Mouse (Mus musculus) large intestine, adult 2 months (tissue): ENCODE measurements around the gene Gabrr3. TPM values are rescaled to one million over a fixed set of nuclear protein-coding genes. Genes with fewer than 3 reads are reported as not detected.
A peak's percentile ranks its signal among the peaks of the same experiment; 100 is the strongest.
"Not testable (repeated sequence)": the region's sequence is repeated elsewhere in the genome, so short reads cannot be mapped to it uniquely, and the experiment has no call there.

ENCODE experiments used
- DNase-seq: peaks from one replicate; pipeline ENCODE4 v3.0.0-alpha.2; 2012; ENCODE audit warnings: low read depth, low spot score
- WGBS: fragments of 180-500 bp; shearing (Covaris S2); methylation state at CpG from one replicate; pipeline ENCODE4 v1.1.7; 2018; 5-methylcytosine and 5-hydroxymethylcytosine counted together
- polyA plus RNA-seq: library from polyadenylated mRNA; depleted of rRNA; stranded (reverse); fragments of >200 nt; gene quantifications from 2 replicates; pipeline ENCODE4 v1.2.3, GENCODE M21; 2012; rRNA removed

Gabrr3 gene
- not detected in 2 replicates for polyA plus RNA-seq

DNA sequence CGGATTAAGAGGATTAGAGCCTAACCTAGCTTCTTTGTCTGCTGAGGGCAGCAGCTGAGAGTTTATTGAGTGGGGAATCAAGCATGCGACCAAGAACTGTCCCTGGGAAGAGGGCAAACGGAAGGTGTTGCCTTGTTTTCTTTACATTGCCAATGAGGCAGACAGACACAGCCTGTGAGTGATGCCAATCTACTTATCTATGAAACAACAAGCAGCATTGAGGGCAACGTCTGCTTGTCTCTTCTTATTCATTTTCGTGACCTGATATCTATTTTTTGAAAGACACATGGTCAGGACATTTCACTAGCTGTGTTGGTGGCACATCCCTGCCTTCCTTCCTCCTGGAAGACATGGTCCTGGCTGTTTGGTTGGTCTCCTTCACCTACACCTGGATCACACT is at the start of gene Gabrr3:
Gabrr3 (plus strand) TSS at position 301 of the 400 bp plus-strand sequence.
- 63% methylated on average over 5 of the region's 5 CpGs for WGBS
- no peak for DNase-seq

GRCm38 (mm10) chr16:59363893-59364292 is 43.2 kb upstream of the Gabrr3 start, which contains the start of gene Olfr209:
Gene Olfr209 (minus strand): TSS chr16:59363993.
- WGBS = 77% methylated on average over 2 of the region's 2 CpGs
- no peak for DNase-seq

GRCm38 (mm10) chr16:59393300-59393699 is 13.8 kb upstream of the Gabrr3 start:
- no peak for DNase-seq
- 56% methylated on average over 3 of the region's 3 CpGs for WGBS

DNA sequence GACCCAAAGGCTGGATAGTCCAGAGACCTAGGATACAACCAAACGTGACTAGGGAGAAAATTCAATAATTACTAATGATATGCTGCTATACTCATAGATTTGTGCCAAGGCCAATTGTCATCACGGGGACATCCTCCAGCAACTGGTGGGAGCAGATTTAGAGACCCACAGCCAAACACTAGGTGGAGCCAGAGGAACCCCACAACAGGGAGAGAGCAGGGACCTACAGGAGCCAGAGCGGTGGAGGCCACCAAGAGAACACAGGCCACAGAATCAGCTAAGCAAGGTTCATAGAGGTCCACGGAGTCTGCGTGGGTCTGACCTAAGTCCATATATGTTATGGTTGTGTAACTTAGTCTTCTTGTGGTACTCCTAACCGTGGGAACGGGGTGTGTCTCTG is 6.0 kb upstream of the Gabrr3 start:
- 77% methylated on average over 7 of the region's 7 CpGs for WGBS

DNA sequence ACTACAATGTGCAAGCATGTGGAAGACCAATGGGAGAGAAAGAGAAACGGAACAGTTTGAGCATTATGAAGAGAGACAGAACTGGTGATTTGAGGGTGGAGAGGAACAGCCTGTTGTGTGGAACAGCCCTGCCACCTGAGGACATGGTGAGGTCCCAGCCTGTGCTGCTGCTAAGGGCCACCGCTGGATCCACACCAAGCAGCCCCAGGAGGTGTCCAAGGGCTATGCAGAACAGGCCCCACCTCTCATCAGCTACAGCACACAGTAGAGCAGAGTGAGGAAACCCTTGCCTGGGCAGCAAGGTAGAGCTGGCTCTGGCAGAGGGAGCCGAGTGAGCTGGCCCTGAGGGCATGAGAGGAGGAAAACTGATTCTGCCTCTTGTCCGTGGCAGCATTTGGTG is 5.1 kb upstream of the Gabrr3 start:
- 79% methylated on average over 4 of the region's 4 CpGs for WGBS
- no peak for DNase-seq

More for the DNA sequence above, 6.0 kb upstream of the Gabrr3 start:
- DNase-seq = no peak

DNA sequence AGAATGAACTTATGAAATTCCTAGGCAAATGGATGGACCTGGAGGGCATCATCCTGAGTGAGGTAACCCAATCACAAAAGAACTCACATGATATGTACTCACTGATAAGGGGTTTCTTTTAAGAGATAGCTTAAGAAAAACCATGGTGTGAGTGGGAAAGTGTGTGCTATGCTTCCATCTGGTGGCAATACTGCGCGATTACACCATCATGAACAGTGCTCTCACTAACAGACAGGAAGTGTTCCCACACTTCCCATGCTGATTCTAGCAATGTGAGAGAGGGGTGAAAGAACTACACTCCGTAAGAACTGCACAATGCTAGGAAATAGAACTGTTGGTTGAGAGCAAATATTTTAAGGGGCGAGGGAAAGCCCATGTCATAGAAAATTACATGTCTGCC is 3.4 kb upstream of the Gabrr3 start:
- WGBS = 12% methylated on average over 4 of the region's 4 CpGs
- DNase-seq = no peak

DNA sequence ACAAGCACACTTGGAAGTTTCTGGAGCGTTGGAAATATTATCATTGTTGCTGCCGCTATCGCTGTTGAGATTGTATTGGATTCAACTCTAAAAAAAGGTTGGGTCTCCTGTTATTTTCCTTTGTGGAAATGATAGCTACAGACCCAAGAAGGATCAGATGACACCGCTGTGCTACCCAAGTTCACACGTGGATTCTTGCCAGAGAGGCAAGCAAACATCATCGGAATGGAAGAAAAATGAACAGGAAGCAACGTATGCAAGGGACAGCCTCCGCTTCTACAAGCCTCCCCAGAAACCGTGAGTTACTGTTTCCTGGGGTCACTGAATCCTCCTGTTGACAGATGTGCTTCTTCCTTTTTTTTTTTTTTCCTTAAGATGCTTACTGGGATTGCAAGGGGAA is 2.3 kb upstream of the Gabrr3 start:
- 70% methylated on average over 9 of the region's 9 CpGs for WGBS
- no peak for DNase-seq

GRCm38 (mm10) chr16:59409341-59409748 is 2.2 kb downstream of the Gabrr3 start:
- WGBS = 72% methylated on average over 15 of the region's 15 CpGs
- no peak for DNase-seq

DNA sequence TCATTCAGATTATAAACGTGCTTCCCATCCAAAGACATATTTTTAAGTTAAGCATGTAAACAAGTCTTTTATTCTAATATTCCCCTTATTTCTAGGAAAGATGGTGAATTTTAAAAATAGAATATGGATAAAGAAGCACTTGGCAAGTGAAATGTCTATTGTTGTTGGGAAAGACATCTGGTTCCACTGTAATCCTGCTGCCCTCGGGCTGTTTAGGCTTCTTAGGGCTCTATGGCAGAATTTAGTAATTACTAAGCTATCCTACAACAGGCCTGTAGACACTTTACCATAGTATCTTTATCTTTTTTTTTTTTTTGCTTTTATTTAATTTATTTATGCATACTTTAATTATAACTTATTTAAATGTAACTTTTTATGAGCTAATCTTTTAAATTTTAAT is 2.7 kb downstream of the Gabrr3 start:
- 64% methylated on average over 2 of the region's 2 CpGs for WGBS
- DNase-seq = no peak

- 55% methylated on average over 4 of the region's 4 CpGs for WGBS
- DNase-seq = no peak
These were observed 6.3 kb downstream of the Gabrr3 start for GRCm38 (mm10) chr16:59413475-59413874.

GRCm38 (mm10) chr16:59420237-59420866 is 13.2 kb downstream of the Gabrr3 start:
- no peak for DNase-seq
- WGBS = 47% methylated on average over 9 of the region's 9 CpGs

GRCm38 (mm10) chr16:59420867-59421251 is 13.7 kb downstream of the Gabrr3 start:
- 8% methylated on average over 6 of the region's 6 CpGs for WGBS
- DNase-seq = peak; percentile 25

- 56% methylated on average over 13 of the region's 13 CpGs for WGBS
These were observed 14.6 kb downstream of the Gabrr3 start for GRCm38 (mm10) chr16:59421571-59422345.

DNA sequence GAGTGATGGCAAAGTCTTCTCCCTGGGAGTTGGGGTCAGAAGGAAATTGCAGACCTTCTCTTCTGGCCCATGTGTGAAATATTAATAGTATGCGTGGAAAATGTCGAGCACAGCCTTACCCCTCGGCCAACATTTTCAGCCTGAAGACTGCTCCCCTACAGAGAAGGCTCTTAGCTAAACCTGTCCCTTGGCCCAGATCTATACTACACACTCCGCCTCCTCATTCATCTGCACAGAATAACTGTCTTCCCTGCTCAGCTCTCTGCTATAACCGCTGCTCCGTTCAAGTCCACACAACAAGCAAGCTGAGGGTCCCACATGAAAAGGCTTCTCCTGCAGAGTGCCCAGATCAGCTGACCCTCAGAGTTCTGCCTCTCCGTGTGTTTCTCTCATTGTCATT is 20.8 kb downstream of the Gabrr3 start:
- no peak for DNase-seq
- 81% methylated on average over 7 of the region's 7 CpGs for WGBS

More at GRCm38 (mm10) chr16:59421571-59422345, 14.6 kb downstream of the Gabrr3 start:
- DNase-seq = no peak

- no peak for DNase-seq
- WGBS = 80% methylated on average over 11 of the region's 11 CpGs
These were observed 26.0 kb downstream of the Gabrr3 start for GRCm38 (mm10) chr16:59433181-59433580.

DNA sequence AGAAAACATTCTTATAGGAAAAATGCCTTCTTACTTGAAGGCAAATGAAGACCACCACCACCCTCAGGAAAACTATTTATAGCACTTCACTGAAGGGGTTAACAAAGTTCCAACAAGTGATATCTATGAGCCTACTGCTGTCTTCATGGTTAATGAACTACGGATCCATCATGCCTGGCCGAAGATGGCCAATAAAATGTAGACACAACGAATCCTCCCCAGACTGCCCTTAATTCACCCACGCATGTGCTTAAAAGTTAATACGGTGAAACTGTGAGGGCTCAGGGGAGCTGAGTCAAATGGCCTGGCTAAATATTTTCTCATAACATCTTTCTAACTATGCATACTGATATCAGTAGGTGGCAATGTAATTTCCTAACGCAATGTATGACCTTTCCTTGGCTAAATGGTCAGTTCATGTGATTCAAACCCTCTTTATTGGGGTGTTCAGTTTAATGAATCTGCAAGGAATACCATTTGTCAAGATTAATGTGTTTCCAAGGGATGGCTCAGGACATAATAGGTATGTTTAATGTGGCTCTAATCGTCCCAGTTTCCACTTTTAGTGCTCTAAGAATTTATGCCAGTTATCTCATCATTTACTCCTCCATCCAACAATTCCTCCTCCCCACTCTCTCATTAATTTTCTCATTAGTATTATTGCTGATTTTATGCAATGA is 37.9 kb downstream of the Gabrr3 start:
- DNase-seq = no peak
- WGBS = 63% methylated on average over 7 of the region's 7 CpGs

DNA sequence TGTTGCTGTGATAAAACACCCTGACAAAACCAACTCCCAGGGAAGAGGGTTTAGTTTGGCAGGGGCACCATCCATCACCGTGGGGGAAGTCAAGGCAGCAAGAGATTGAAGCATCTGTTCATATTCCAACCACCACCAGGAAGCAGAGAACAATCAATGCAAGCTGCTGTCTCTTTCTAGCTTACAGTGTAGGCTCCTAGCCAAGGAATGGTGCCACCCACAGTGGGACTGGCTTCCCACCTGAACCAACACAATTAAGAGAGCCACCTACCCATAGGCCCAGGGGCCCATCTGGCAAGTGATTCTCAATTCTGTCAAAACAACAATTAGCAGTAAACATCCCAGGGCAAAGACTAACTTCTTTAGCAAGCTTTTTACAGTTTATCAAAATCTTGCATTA is 41.0 kb downstream of the Gabrr3 start:
- no peak for DNase-seq
- whole genome bisulfite sequencing = 82% methylated on average over 1 of the region's 1 CpGs

GRCm38 (mm10) chr16:59449092-59449491 is 42.0 kb downstream of the Gabrr3 start:
- DNase-seq = no peak

- WGBS = 84% methylated on average over 5 of the region's 5 CpGs
- DNase-seq = no peak
These were observed 44.7 kb downstream of the Gabrr3 start for GRCm38 (mm10) chr16:59451813-59452212.

GRCm38 (mm10) chr16:59459259-59459861 is 52.2 kb downstream of the Gabrr3 start:
- 64% methylated on average over 5 of the region's 5 CpGs for WGBS
- DNase-seq = not testable (repeated sequence)
